Mouse (Mus musculus): ENCODE measurements around the gene Man1b1. TPM values are rescaled to one million over a fixed set of nuclear protein-coding genes. Genes with fewer than 3 reads are reported as not detected.
A peak's percentile ranks its signal among the peaks of the same experiment; 100 is the strongest.

Gene Man1b1
- polyA plus RNA-seq, 1 experiment from 2014 or later, result 68.4 TPM

DNA sequence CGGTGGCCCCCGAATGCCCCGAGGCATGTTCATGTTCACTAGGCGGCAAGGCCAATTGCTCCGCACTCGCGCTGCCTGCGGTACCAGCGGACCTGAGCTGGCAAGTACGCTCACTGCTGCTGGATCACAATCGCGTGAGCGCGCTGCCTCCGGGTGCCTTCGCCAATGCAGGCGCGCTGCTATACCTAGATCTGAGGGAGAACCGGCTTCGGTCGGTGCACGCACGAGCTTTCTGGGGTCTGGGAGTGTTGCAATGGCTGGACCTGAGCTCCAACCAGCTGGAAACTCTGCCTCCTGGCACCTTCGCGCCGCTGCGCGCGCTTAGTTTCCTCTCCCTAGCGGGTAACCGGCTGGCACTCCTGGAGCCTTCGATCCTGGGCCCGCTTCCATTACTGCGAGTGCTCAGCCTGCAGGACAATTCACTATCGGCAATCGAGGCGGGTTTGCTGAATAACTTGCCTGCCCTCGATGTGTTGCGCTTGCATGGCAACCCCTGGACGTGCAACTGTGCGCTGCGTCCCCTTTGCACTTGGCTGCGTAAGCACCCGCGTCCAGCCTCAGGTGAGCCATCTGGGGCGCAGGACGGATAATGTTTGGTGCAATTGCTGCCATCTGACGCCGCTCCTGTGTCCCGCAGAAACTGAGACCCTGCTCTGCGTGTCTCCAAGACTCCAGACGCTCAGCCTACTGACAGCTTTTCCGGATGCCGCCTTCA is 41.9 kb upstream of the Man1b1 start:
- Histone ChIP-seq H3K27me3 (ENCODE audit: control insufficient read depth, insufficient read depth, low read length) (peaks cover 76% of the 10 kb centered on the region), H3K36me3 (ENCODE audit: control insufficient read depth, insufficient read depth, low read length) (0 out of 2 replicates have a peak, but pooled peaks cover under 1% of the 10 kb centered on the region), H3K9ac (ENCODE audit: low read depth, low read length) (no peak overlapping the region), H3K4me2 (peak overlapping the region; percentile 44), H3K9me3 (replicated peaks; ENCODE audit: control insufficient read depth, low read length) (no peaks in the 10 kb centered on the region), H3K4me3 (ENCODE audit: low read depth, low read length) (peak overlapping the region; percentile 16), H3K27ac (ENCODE audit: low read depth, low read length) (no peak overlapping the region), H3K4me1 (ENCODE audit: control insufficient read depth, insufficient read depth, low read length) (peaks cover 16% of the 10 kb centered on the region; the same call in 1 of the 2 replicates)
- ATAC-seq (replicated peaks; ENCODE audit: insufficient number of reproducible peaks, low FRiP score, low TSS enrichment), result no peak
- 2% methylated on average over 54 of the region's 54 CpGs for WGBS (ENCODE audit: insufficient replicate concordance)

DNA sequence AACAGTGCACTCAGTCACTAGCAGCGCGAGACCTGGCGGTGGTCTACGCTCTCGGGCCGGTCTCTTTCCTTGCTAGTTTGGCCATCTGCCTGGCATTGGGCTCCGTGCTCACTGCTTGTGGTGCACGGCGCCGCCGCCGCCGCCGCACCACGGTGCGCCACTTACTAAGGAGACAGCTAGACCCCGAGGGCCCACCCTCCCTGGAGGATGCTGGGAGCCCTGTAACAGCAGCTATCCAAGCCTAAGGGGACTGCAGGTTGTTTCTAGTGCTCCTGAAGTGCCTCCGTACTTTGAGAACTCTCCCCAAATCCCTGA is 41.4 kb upstream of the Man1b1 start:
- Histone ChIP-seq H3K9me3 (replicated peaks; ENCODE audit: control insufficient read depth, low read length) (no peaks in the 10 kb centered on the region), H3K4me2 (peak overlapping the region; percentile 44), H3K4me1 (ENCODE audit: control insufficient read depth, insufficient read depth, low read length) (peaks cover 16% of the 10 kb centered on the region; the same call in 1 of the 2 replicates), H3K27ac (ENCODE audit: low read depth, low read length) (no peak overlapping the region), H3K36me3 (ENCODE audit: control insufficient read depth, insufficient read depth, low read length) (no peaks in the 10 kb centered on the region), H3K9ac (ENCODE audit: low read depth, low read length) (no peak overlapping the region), H3K4me3 (ENCODE audit: low read depth, low read length) (peak overlapping the region; percentile 16), H3K27me3 (ENCODE audit: control insufficient read depth, insufficient read depth, low read length) (peaks cover 81% of the 10 kb centered on the region)
- under 1% methylated on average over 18 of the region's 18 CpGs for WGBS (ENCODE audit: insufficient replicate concordance)
- no peak for ATAC-seq (replicated peaks; ENCODE audit: insufficient number of reproducible peaks, low FRiP score, low TSS enrichment)

DNA sequence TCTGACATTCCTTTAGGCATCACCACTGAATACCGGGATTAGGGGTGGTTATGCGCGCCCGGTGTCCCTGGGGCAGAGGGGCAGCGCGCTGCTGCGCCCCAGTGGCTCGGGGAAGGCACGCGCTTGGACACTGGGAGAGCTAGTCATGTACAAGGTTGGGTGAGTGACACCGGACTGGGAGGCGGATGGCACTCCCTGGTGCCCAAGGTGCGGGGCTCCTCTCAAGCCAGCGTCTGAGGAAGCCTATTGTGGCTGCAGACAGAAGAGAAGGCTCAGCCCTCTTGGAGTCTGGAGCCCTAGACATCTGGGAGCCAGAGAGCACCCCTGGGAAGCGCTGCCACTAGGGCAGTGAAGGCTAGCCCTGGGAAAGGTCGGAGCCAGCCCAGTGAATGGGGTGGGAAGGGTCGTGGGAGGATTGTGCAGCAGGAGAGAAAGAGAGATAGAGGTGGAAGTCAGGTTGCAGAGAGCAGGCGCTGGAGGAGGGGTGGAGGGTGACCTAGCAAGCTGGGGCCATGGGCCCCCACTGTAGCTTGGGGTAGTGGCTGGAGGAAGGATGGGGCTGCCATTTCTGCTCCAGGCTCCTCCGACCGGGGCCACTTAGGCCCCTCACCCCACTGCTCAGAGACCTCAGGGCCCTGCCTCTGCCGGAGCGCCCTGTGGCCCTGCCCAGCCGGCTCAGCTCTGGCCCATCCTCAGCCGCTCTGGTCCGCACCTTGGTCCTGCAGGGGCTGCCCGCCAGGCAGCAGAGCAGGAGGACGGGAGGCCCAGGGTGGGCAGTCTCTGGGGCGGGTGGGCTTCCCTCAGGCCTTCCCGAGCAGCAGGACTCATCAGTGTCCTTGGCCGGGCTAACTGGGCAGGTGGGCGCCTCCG is 40.7 kb upstream of the Man1b1 start:
- no peaks in the 10 kb centered on the region for H3K9me3 ChIP-seq (replicated peaks; ENCODE audit: control insufficient read depth, low read length)
- H3K4me2 ChIP-seq, result peak overlapping the region; percentile 58
- WGBS (ENCODE audit: insufficient replicate concordance), result 11% methylated on average over 31 of the region's 32 CpGs
- no peaks in the 10 kb centered on the region for H3K36me3 ChIP-seq (ENCODE audit: control insufficient read depth, insufficient read depth, low read length)
- no peak overlapping the region for H3K27ac ChIP-seq (ENCODE audit: low read depth, low read length)
- H3K9ac ChIP-seq (ENCODE audit: low read depth, low read length), result no peak overlapping the region
- ATAC-seq (replicated peaks; ENCODE audit: insufficient number of reproducible peaks, low FRiP score, low TSS enrichment), result 0 out of 2 replicates have a peak, but pooled peaks have one; percentile 7
- peaks cover 88% of the 10 kb centered on the region for H3K27me3 ChIP-seq (ENCODE audit: control insufficient read depth, insufficient read depth, low read length)
- H3K4me1 ChIP-seq (ENCODE audit: control insufficient read depth, insufficient read depth, low read length), result peaks cover 16% of the 10 kb centered on the region; the same call in 1 of the 2 replicates
- H3K4me3 ChIP-seq (ENCODE audit: low read depth, low read length), result peak overlapping the region; percentile 31

DNA sequence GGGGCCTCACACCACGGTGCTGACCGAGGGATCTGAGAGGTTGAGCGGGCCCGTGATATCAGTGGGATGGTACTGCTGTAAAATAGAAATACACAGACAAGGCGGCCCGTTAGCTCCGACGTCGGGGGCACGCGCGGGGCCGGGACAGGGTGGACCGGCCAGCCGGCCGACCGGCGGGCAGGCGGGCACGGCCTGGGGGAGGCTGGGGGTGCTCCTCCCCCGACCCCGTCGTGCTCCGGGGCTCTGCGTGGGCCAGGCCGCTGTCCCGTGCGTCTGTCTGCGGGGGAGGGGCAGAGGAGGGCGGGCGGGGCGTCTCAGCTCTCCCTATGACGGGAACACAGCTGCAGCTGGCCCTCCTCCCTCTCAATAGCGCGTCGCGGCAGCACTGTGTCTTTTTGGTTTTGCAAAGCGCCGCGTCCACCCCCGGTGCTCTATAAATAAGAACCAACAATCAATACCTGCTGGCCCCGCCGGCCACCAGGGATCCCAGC is 40.0 kb upstream of the Man1b1 start:
- Histone ChIP-seq H3K4me1 (ENCODE audit: control insufficient read depth, insufficient read depth, low read length) (peaks cover 13% of the 10 kb centered on the region; the same call in 1 of the 2 replicates), H3K4me3 (ENCODE audit: low read depth, low read length) (peak overlapping the region; percentile 31), H3K9me3 (replicated peaks; ENCODE audit: control insufficient read depth, low read length) (no peaks in the 10 kb centered on the region), H3K9ac (ENCODE audit: low read depth, low read length) (0 out of 2 replicates have a peak overlapping the region, but pooled peaks have one; percentile 22), H3K27me3 (ENCODE audit: control insufficient read depth, insufficient read depth, low read length) (peaks cover 94% of the 10 kb centered on the region), H3K36me3 (ENCODE audit: control insufficient read depth, insufficient read depth, low read length) (no peaks in the 10 kb centered on the region), H3K27ac (ENCODE audit: low read depth, low read length) (no peak overlapping the region), H3K4me2 (peak overlapping the region; percentile 58)
- WGBS (ENCODE audit: insufficient replicate concordance), result 6% methylated on average over 38 of the region's 43 CpGs
- ATAC-seq (replicated peaks; ENCODE audit: insufficient number of reproducible peaks, low FRiP score, low TSS enrichment), result 0 out of 2 replicates have a peak, but pooled peaks have one; percentile 8

DNA sequence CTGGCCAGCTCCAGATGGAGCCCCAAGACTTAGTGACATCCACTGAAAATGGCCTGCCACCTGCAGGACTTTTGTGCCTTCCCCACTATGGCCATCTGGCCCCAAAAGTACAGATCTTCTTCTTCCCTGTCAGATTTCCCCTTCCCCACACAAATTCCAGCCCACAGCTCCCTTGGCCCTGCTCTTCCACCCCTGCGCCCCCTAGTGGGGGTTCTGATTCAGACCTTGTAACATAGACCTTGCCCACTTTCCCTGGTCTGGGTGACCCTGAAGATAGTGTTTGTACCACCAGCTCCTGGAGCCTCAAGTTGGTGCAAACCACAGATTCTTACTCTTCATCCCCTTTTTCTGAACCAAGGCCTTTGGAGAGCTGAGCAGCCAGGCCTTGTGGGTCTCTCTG is 39.3 kb upstream of the Man1b1 start:
- ATAC-seq (replicated peaks; ENCODE audit: insufficient number of reproducible peaks, low FRiP score, low TSS enrichment), result no peak
- H3K4me2 ChIP-seq, result no peak overlapping the region
- peaks cover 13% of the 10 kb centered on the region; the same call in 1 of the 2 replicates for H3K4me1 ChIP-seq (ENCODE audit: control insufficient read depth, insufficient read depth, low read length)
- 0% methylated on average over 1 of the region's 1 CpGs for WGBS (ENCODE audit: insufficient replicate concordance)
- H3K36me3 ChIP-seq (ENCODE audit: control insufficient read depth, insufficient read depth, low read length), result no peaks in the 10 kb centered on the region
- H3K9ac ChIP-seq (ENCODE audit: low read depth, low read length), result no peak overlapping the region
- peaks cover 97% of the 10 kb centered on the region for H3K27me3 ChIP-seq (ENCODE audit: control insufficient read depth, insufficient read depth, low read length)
- H3K27ac ChIP-seq (ENCODE audit: low read depth, low read length), result no peak overlapping the region
- no peaks in the 10 kb centered on the region for H3K9me3 ChIP-seq (replicated peaks; ENCODE audit: control insufficient read depth, low read length)
- peak overlapping the region; percentile 31; the same call in 1 of the 2 replicates for H3K4me3 ChIP-seq (ENCODE audit: low read depth, low read length)

DNA sequence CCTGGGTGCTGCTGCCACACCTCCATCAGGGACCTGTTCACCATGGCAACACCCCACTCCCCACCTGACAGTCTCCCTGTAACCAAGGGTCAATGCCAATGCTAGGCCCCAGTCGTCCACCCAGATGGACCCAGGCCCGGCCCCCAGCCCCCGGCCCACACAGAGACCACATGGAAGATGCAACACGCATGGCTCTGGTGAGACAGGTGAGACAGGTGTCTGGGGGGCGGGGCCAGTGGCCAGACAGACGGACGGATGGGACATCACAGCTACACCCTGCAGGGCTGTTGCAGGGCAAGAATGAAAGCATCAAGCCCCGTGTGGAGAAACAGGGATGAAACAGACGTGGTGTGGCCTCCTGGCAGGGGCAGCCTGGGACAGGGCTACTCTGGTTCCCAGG is 38.4 kb upstream of the Man1b1 start:
- H3K9me3 ChIP-seq (replicated peaks; ENCODE audit: control insufficient read depth, low read length), result no peaks in the 10 kb centered on the region
- H3K27me3 ChIP-seq (ENCODE audit: control insufficient read depth, insufficient read depth, low read length), result peaks cover 95% of the 10 kb centered on the region
- H3K36me3 ChIP-seq (ENCODE audit: control insufficient read depth, insufficient read depth, low read length), result no peaks in the 10 kb centered on the region
- 68% methylated on average over 9 of the region's 9 CpGs for WGBS (ENCODE audit: insufficient replicate concordance)
- no peak overlapping the region for H3K4me3 ChIP-seq (ENCODE audit: low read depth, low read length)
- H3K27ac ChIP-seq (ENCODE audit: low read depth, low read length), result no peak overlapping the region
- no peak overlapping the region for H3K9ac ChIP-seq (ENCODE audit: low read depth, low read length)
- no peak for ATAC-seq (replicated peaks; ENCODE audit: insufficient number of reproducible peaks, low FRiP score, low TSS enrichment)
- H3K4me2 ChIP-seq, result no peak overlapping the region
- H3K4me1 ChIP-seq (ENCODE audit: control insufficient read depth, insufficient read depth, low read length), result peaks cover 13% of the 10 kb centered on the region; the same call in 1 of the 2 replicates

DNA sequence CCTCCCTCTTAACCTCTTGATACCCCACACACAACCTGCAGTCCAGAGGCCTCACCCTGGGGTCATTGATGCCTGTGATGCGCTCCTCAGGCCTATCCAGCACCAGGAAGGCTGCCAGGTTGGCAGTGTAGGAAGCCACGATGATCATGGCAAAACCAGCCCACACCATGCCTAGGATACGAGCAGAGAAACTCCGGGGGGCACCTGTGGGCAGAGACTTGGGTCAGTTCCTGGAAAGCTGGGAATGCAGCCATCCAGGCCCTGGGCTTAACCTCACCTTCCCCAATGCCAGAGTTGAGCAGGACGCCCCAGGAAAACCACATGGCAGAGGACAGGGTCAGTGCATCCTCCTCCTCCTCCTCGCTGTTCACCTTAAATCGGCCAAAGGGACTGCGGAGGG is 35.0 kb upstream of the Man1b1 start:
- ATAC-seq (replicated peaks; ENCODE audit: insufficient number of reproducible peaks, low FRiP score, low TSS enrichment), result no peak
- Histone ChIP-seq H3K4me3 (ENCODE audit: low read depth, low read length) (no peak overlapping the region), H3K36me3 (ENCODE audit: control insufficient read depth, insufficient read depth, low read length) (no peaks in the 10 kb centered on the region), H3K27ac (ENCODE audit: low read depth, low read length) (no peak overlapping the region), H3K4me2 (no peak overlapping the region), H3K9me3 (replicated peaks; ENCODE audit: control insufficient read depth, low read length) (no peaks in the 10 kb centered on the region), H3K4me1 (ENCODE audit: control insufficient read depth, insufficient read depth, low read length) (peaks cover 5% of the 10 kb centered on the region; the same call in 1 of the 2 replicates), H3K9ac (ENCODE audit: low read depth, low read length) (no peak overlapping the region), H3K27me3 (ENCODE audit: control insufficient read depth, insufficient read depth, low read length) (peaks cover 61% of the 10 kb centered on the region)
- WGBS (ENCODE audit: insufficient replicate concordance), result 67% methylated on average over 8 of the region's 8 CpGs

DNA sequence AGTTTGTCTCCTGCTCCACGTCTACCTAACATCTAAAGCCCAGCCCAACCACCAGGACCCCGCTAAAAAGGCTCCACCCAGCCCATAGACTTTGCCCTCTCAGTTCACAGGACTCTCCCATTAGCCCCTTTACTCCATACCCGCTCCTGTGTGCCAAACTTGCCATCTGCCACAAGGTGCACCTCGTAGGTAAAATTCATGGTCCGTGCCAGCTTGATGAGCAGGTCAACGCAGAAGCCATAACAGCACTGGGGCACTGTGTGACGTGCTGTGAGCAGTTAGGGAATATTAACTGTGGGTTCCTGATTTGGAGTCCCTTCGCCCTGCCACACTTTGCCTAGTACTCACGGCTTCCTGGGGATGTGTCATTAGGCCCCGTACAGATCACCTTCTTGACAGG is 34.1 kb upstream of the Man1b1 start:
- Histone ChIP-seq H3K27ac (ENCODE audit: low read depth, low read length) (no peak overlapping the region), H3K4me2 (no peak overlapping the region), H3K4me1 (ENCODE audit: control insufficient read depth, insufficient read depth, low read length) (no peaks in the 10 kb centered on the region), H3K27me3 (ENCODE audit: control insufficient read depth, insufficient read depth, low read length) (peaks cover 56% of the 10 kb centered on the region), H3K9ac (ENCODE audit: low read depth, low read length) (no peak overlapping the region), H3K36me3 (ENCODE audit: control insufficient read depth, insufficient read depth, low read length) (no peaks in the 10 kb centered on the region), H3K9me3 (replicated peaks; ENCODE audit: control insufficient read depth, low read length) (no peaks in the 10 kb centered on the region), H3K4me3 (ENCODE audit: low read depth, low read length) (no peak overlapping the region)
- ATAC-seq (replicated peaks; ENCODE audit: insufficient number of reproducible peaks, low FRiP score, low TSS enrichment), result no peak
- 77% methylated on average over 10 of the region's 10 CpGs for WGBS (ENCODE audit: insufficient replicate concordance)

Data from heart, embryonic 11.5 days (tissue).